Mouse (Mus musculus) adrenal gland, adult 2 months (tissue): Measurements from ENCODE around the gene Gm12666. TPM values are rescaled to one million over a fixed set of nuclear protein-coding genes. Genes with fewer than 3 reads are reported as not detected.
"Not testable (repeated sequence)": the region's sequence is repeated elsewhere in the genome, so short reads cannot be mapped to it uniquely, and the experiment has no call there.

ENCODE experiments used
- DNase-seq: peaks from one replicate; pipeline ENCODE4 v3.0.0; 2021
- long read RNA-seq: library from polyadenylated mRNA; stranded (forward); transcript quantifications from one replicate; pipeline ENCODE4 v2.0.0, GENCODE M21; 2021
- polyA plus RNA-seq: library from polyadenylated mRNA; depleted of rRNA; stranded (reverse); fragments of >200 nt; gene quantifications from 2 replicates; pipeline ENCODE4 v1.2.3, GENCODE M21; 2012; rRNA removed
- total RNA-seq, 2 experiments: library from RNA; stranded (reverse); gene quantifications; 2 replicates each; pipeline ENCODE4 v1.2.3; 2021

The Gm12666 gene
- total RNA-seq: 1 to 10 TPM; 2.1 to 2.2 TPM
- not detected in 2 replicates for polyA plus RNA-seq
- long read RNA-seq: 0 reads

- DNase-seq: not testable (repeated sequence)
These were observed at the start of gene Gm12666 for GRCm38 (mm10) chr4:92191649-92192048. Gene Gm12666, minus strand, starts transcription at chr4:92191749.

- no peak for DNase-seq
These were observed 34.8 kb upstream of the Gm12666 start for GRCm38 (mm10) chr4:92226326-92226725.

- no peak for DNase-seq
These were observed 24.7 kb upstream of the Gm12666 start for GRCm38 (mm10) chr4:92216286-92216685.

- DNase-seq: no peak
These were observed 38.9 kb downstream of the Gm12666 start for GRCm38 (mm10) chr4:92152646-92153045.

GRCm38 (mm10) chr4:92147134-92147533, 44.4 kb downstream of the Gm12666 start, which contains the start of gene Izumo3:
Gene Izumo3, minus strand, starts transcription at chr4:92147234.
- DNase-seq: no peak

Other genes with a start within 250 kb of the Gm12666 start
- not detected for gene Izumo3, start 44.5 kb downstream of the Gm12666 start, total RNA-seq
- not detected in 2 replicates for gene Izumo3, start 44.5 kb downstream of the Gm12666 start, polyA plus RNA-seq